Mouse (Mus musculus) midbrain, postnatal 0 days (tissue): ENCODE results near the gene Gm9857. TPM values are rescaled to one million over a fixed set of nuclear protein-coding genes. Genes with fewer than 3 reads are reported as not detected.

ENCODE experiments used
- ATAC-seq: fragments of 200-750 bp; cut with Nextera tagmentation; 2 replicates; pipeline ENCODE4 v1.8.0; 2017; ENCODE audit warnings: moderate number of reproducible peaks, mild to moderate bottlenecking, moderate TSS enrichment, moderate library complexity; ENCODE audit not compliant: low FRiP score
- DNase-seq: peaks from one replicate; pipeline ENCODE4 v3.0.0-alpha.2; 2015; ENCODE audit warnings: low spot score
- H3K27ac ChIP-seq: fragments of 300-500 bp; sonication (generic); 2 replicates; pipeline ENCODE4 v1.5.1; 2014; ENCODE audit warnings: low read depth, mild to moderate bottlenecking, low read length, mixed read lengths
- H3K27me3 ChIP-seq: fragments of 300-500 bp; sonication (generic); 2 replicates; pipeline ENCODE4 v1.6.1; 2014; ENCODE audit warnings: low read length, control low read depth, mixed read lengths; ENCODE audit not compliant: insufficient read depth
- H3K36me3 ChIP-seq: fragments of 300-500 bp; sonication (generic); 2 replicates; pipeline ENCODE4 v1.6.1; 2014; ENCODE audit warnings: low read length, control low read depth, mixed read lengths; ENCODE audit not compliant: insufficient read depth
- H3K4me1 ChIP-seq: fragments of 300-500 bp; sonication (generic); 2 replicates; pipeline ENCODE4 v1.6.1; 2014; ENCODE audit warnings: mild to moderate bottlenecking, control low read depth, antibody characterized with exemption, low read length, mixed read lengths; ENCODE audit not compliant: insufficient read depth
- H3K4me2 ChIP-seq: fragments of 300-500 bp; sonication (generic); 2 replicates; pipeline ENCODE4 v1.6.1; 2014; ENCODE audit warnings: low read depth, mild to moderate bottlenecking, low read length, mixed read lengths; ENCODE audit not compliant: poor library complexity, severe bottlenecking
- H3K4me3 ChIP-seq: fragments of 300-500 bp; sonication (generic); 2 replicates; pipeline ENCODE4 v1.5.1; 2014; ENCODE audit warnings: low read depth, mild to moderate bottlenecking, low read length, moderate library complexity
- H3K9ac ChIP-seq: fragments of 300-500 bp; sonication (generic); replicated peaks from 2 replicates; pipeline ENCODE4 v1.6.1; 2014; ENCODE audit warnings: mild to moderate bottlenecking, low read length, moderate library complexity, mixed read lengths; ENCODE audit not compliant: poor library complexity, severe bottlenecking
- H3K9me3 ChIP-seq: fragments of 300-500 bp; sonication (generic); 2 replicates; pipeline ENCODE4 v1.6.1; 2016; ENCODE audit warnings: low read length, control low read depth
- CTCF ChIP-seq: IDR thresholded peaks from 2 replicates; pipeline ENCODE4 v1.5.1; 2016; ENCODE audit warnings: antibody characterized with exemption, mild to moderate bottlenecking
- WGBS: fragments of 180-500 bp; shearing (Covaris S2); extraction: QIAGEN DNeasy Blood & Tissue Kit; methylation state at CpG from one replicate; pipeline ENCODE4 v1.1.7; 2014; 5-methylcytosine and 5-hydroxymethylcytosine counted together
- polyA plus RNA-seq: library from polyadenylated mRNA; unstranded; fragments of >200 nt; fragmentation: Nextera tagmentation; extraction: Ambion mirVana; gene quantifications from 2 replicates; pipeline ENCODE4 v1.2.1, GENCODE M21; 2015
- total RNA-seq: library from RNA; depleted of rRNA; stranded (reverse); fragments of >200 nt; gene quantifications from 2 replicates; pipeline ENCODE4 v1.2.3, GENCODE M21; 2014

The Gm9857 gene
- total and polyA plus RNA-seq, 2 experiments from 2014 or later: not detected

GRCm38 (mm10) chr3:108911548-108912413, 28.5 kb downstream of the Gm9857 start, which contains the start of gene Prpf38b:
Prpf38b (minus strand) TSS chr3:108911727.
- WGBS: 1% methylated on average over 50 of the region's 53 CpGs
- DNase-seq: peak; percentile 98
- Histone ChIP-seq H3K36me3 (no peaks in the 10 kb centered on the region), H3K4me2 (peak within 1 kb of the TSS; percentile 98), H3K27ac (peak within 1 kb of the TSS; percentile 91), H3K9ac (peak within 1 kb of the TSS; percentile 79), H3K4me1 (peaks cover 5% of the 10 kb centered on the region), H3K27me3 (no peaks in the 10 kb centered on the region), H3K9me3 (no peaks in the 10 kb centered on the region), H3K4me3 (peak within 1 kb of the TSS; percentile 62)
- ATAC-seq: peak; percentile 100
- no peak for TF ChIP-seq CTCF

GRCm38 (mm10) chr3:108911081-108911547, 29.1 kb downstream of the Gm9857 start:
- WGBS: under 1% methylated on average over 42 of the region's 44 CpGs
- no peaks in the 10 kb centered on the region; the same call in 1 of the 2 replicates for H3K36me3 ChIP-seq
- TF ChIP-seq CTCF: peak; percentile 69

GRCm38 (mm10) chr3:108910303-108911080, 29.8 kb downstream of the Gm9857 start:
- Histone ChIP-seq H3K36me3 (peaks cover 2% of the 10 kb centered on the region; the same call in 1 of the 2 replicates), H3K9ac (peak overlapping the region; percentile 79), H3K4me2 (peak overlapping the region; percentile 98), H3K27me3 (no peaks in the 10 kb centered on the region), H3K27ac (peak overlapping the region; percentile 91), H3K4me3 (peak overlapping the region; percentile 62), H3K9me3 (no peaks in the 10 kb centered on the region), H3K4me1 (peaks cover 5% of the 10 kb centered on the region)
- DNase-seq (no peak), ATAC-seq (no peak)
- 1% methylated on average over 29 of the region's 32 CpGs for WGBS
- TF ChIP-seq CTCF: no peak

More at GRCm38 (mm10) chr3:108911081-108911547, 29.1 kb downstream of the Gm9857 start:
- Histone ChIP-seq H3K9ac (peak overlapping the region; percentile 79), H3K4me2 (peak overlapping the region; percentile 98), H3K27me3 (no peaks in the 10 kb centered on the region), H3K4me3 (peak overlapping the region; percentile 62), H3K27ac (peak overlapping the region; percentile 91), H3K4me1 (peaks cover 5% of the 10 kb centered on the region), H3K9me3 (no peaks in the 10 kb centered on the region)
- DNase-seq: peak; percentile 81
- ATAC-seq: peak; percentile 86

- DNase-seq (no peak), ATAC-seq (no peak)
- Histone ChIP-seq H3K36me3 (peaks cover 28% of the 10 kb centered on the region), H3K4me3 (no peak overlapping the region), H3K9ac (no peak overlapping the region), H3K4me1 (no peaks in the 10 kb centered on the region), H3K27ac (no peak overlapping the region), H3K4me2 (no peak overlapping the region), H3K9me3 (no peaks in the 10 kb centered on the region), H3K27me3 (no peaks in the 10 kb centered on the region)
- no peak for TF ChIP-seq CTCF
- WGBS: 94% methylated on average over 6 of the region's 6 CpGs
These were observed 37.3 kb downstream of the Gm9857 start for GRCm38 (mm10) chr3:108902934-108903333.

- H3K9me3 ChIP-seq: no peaks in the 10 kb centered on the region
- DNase-seq (no peak), ATAC-seq (no peak)
- no peak overlapping the region for H3K9ac ChIP-seq
- WGBS: 57% methylated on average over 2 of the region's 2 CpGs
- H3K36me3 ChIP-seq: peaks cover 28% of the 10 kb centered on the region
- H3K4me1 ChIP-seq: no peaks in the 10 kb centered on the region
- no peak overlapping the region for H3K27ac ChIP-seq
- no peak overlapping the region for H3K4me3 ChIP-seq
- no peaks in the 10 kb centered on the region for H3K27me3 ChIP-seq
- TF ChIP-seq CTCF: peak; percentile 32
- no peak overlapping the region for H3K4me2 ChIP-seq
These were observed 38.2 kb downstream of the Gm9857 start for GRCm38 (mm10) chr3:108902038-108902437.
